Mouse (Mus musculus): Measurements from ENCODE around the gene Cavin3. TPM values are rescaled to one million over a fixed set of nuclear protein-coding genes. Genes with fewer than 3 reads are reported as not detected.

Cavin3 gene
- polyA plus RNA-seq, 1 experiment from 2014 or later = 106 TPM

DNA sequence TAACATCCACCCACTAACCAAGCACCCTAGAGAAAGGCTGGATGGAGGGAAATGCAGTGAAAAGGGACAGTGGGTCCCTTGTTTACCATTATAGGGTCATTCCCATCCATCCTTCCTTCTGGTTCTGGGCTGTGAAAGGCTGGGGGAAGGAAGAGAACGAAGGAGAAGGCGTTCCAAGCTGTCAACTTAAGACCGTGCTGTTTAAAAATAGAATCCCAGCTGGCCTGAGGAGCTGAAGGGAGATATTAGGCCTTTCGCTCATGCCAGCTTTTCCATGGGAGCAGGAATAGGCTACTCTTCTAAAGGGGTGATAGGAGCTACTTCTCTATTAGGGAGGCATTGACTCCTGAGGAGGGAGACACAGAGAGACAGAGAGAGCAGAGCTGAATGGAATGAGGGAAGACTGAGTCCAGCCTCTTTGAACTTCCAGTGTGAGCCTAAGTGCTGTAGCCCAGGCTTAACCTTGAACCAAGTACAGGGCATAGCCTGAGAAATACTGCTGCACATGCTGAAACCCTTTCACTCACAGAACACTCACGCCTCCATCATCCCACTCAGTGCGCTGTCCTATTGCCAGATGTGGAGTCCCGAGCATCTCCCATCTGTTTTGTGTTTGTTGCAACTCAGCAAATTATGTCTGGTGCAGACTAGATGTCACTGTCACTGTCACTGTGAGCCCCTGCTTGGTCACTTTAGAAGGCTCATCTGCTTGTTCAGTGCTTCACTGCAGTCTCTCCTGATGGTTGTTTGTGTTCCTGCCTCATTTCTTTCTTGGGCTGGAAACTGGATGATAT, 43.9 kb downstream of the Cavin3 start:
- Histone ChIP-seq H3K9me3 (no peaks in the 10 kb centered on the region), H3K27me3 (no peaks in the 10 kb centered on the region), H3K4me1 (0 out of 2 replicates have a peak, but pooled peaks cover 8% of the 10 kb centered on the region), H3K9ac (no peak overlapping the region), H3K27ac (0 out of 2 replicates have a peak overlapping the region, but pooled peaks have one; percentile 12), H3K4me3 (no peak overlapping the region), H3K4me2 (no peak overlapping the region), H3K36me3 (no peaks in the 10 kb centered on the region)
- 43% methylated on average over 7 of the region's 7 CpGs for WGBS
- peak; percentile 60; the same call in 1 of the 2 replicates for ATAC-seq (ENCODE audit: borderline replicate concordance, extremely low read depth, low FRiP score, low TSS enrichment)

DNA sequence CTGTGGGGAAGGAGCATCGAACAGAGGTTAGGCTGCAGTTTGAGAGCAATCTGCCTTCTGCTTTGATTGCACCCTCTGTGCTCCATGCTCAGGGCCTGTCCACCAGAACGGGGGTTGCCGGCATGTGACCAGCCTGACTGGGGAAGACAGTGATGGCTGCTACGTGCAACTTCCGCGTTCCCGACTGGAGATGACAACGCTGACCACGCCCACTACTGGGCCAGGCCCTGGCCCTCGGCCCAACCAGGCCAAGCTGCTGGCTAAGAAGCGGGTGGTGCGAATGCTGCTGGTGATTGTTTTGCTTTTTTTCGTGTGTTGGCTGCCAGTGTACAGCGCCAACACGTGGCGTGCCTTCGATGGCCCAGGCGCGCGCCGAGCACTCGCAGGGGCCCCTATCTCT, 47.3 kb downstream of the Cavin3 start:
- no peaks in the 10 kb centered on the region for H3K4me1 ChIP-seq
- no peak for ATAC-seq (ENCODE audit: borderline replicate concordance, extremely low read depth, low FRiP score, low TSS enrichment)
- H3K36me3 ChIP-seq = no peaks in the 10 kb centered on the region
- 76% methylated on average over 22 of the region's 22 CpGs for WGBS
- H3K27ac ChIP-seq = no peak overlapping the region
- no peaks in the 10 kb centered on the region for H3K9me3 ChIP-seq
- no peak overlapping the region for H3K4me3 ChIP-seq
- no peak overlapping the region for H3K9ac ChIP-seq
- no peak overlapping the region; the same call in 1 of the 2 replicates for H3K4me2 ChIP-seq
- H3K27me3 ChIP-seq = no peaks in the 10 kb centered on the region; the same call in 1 of the 2 replicates

DNA sequence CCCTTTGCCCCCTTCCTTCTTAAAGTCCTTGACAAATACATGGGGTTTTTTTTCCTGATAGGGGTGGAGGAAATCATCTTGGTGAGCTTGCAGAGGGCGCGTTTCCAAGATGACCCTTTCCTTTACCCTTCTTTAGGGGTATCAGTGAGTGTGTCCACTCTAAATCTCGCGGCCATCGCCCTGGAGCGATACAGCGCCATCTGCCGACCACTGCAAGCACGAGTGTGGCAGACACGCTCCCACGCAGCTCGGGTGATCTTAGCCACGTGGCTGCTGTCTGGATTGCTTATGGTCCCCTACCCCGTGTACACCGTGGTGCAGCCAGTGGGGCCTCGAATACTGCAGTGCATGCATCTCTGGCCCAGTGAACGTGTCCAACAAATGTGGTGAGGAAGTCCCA, 48.2 kb downstream of the Cavin3 start:
- Histone ChIP-seq H3K4me2 (no peak overlapping the region), H3K36me3 (no peaks in the 10 kb centered on the region), H3K4me3 (no peak overlapping the region), H3K27me3 (no peaks in the 10 kb centered on the region; the same call in 1 of the 2 replicates), H3K4me1 (no peaks in the 10 kb centered on the region), H3K9me3 (no peaks in the 10 kb centered on the region), H3K27ac (no peak overlapping the region), H3K9ac (no peak overlapping the region)
- no peak for ATAC-seq (ENCODE audit: borderline replicate concordance, extremely low read depth, low FRiP score, low TSS enrichment)
- WGBS = 83% methylated on average over 17 of the region's 17 CpGs

DNA sequence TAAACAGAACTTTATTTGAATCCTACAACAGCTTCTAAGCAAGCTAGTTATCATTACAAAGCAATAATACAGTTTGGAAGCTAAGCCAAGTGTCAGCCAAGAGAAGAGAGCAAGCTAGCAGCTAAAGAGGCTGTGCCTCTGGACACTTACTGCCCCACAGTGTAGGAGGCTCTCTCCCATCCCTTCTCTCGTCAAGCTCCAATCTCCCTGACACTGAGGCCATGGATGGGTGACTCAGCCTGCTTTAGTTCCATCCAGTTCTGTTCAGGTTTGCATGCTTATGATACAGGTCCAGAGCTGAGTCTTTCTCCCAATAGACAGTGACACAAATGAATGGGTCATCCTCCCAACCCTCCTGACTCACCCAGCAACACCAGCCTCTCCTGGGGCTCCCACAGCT, 50.0 kb downstream of the Cavin3 start:
- Histone ChIP-seq H3K27me3 (peaks cover 4% of the 10 kb centered on the region; the same call in 1 of the 2 replicates), H3K4me3 (no peak overlapping the region), H3K4me1 (no peaks in the 10 kb centered on the region), H3K4me2 (no peak overlapping the region), H3K9ac (no peak overlapping the region), H3K36me3 (no peaks in the 10 kb centered on the region), H3K27ac (no peak overlapping the region), H3K9me3 (no peaks in the 10 kb centered on the region)
- WGBS = 30% methylated on average over 1 of the region's 1 CpGs
- no peak for ATAC-seq (ENCODE audit: borderline replicate concordance, extremely low read depth, low FRiP score, low TSS enrichment)

Other genes with a start within 250 kb of the Cavin3 start
- not detected in 2 replicates for gene Olfr688, start 194.2 kb downstream of the Cavin3 start, polyA plus RNA-seq (2015; fragmentation: Nextera tagmentation; extraction: Ambion mirVana)
- not detected in 2 replicates for gene Olfr689, start 171.1 kb downstream of the Cavin3 start, polyA plus RNA-seq (2015; fragmentation: Nextera tagmentation; extraction: Ambion mirVana)
- not detected in 2 replicates for gene Olfr690, start 148.2 kb downstream of the Cavin3 start, polyA plus RNA-seq (2015; fragmentation: Nextera tagmentation; extraction: Ambion mirVana)
- not detected in 2 replicates for gene Olfr691, start 140.0 kb downstream of the Cavin3 start, polyA plus RNA-seq (2015; fragmentation: Nextera tagmentation; extraction: Ambion mirVana)
- gene Olfr692, start 114.1 kb downstream of the Cavin3 start, polyA plus RNA-seq (2015; fragmentation: Nextera tagmentation; extraction: Ambion mirVana) = not detected in 2 replicates
- gene Gm5901, start 107.3 kb downstream of the Cavin3 start, polyA plus RNA-seq (2015; fragmentation: Nextera tagmentation; extraction: Ambion mirVana) = not detected in 2 replicates
- gene Fam160a2, start 82.2 kb downstream of the Cavin3 start, polyA plus RNA-seq (2015; fragmentation: Nextera tagmentation; extraction: Ambion mirVana) = 40.3 and 41.0 TPM in 2 replicates
- gene Cnga4, start 77.7 kb downstream of the Cavin3 start, polyA plus RNA-seq (2015; fragmentation: Nextera tagmentation; extraction: Ambion mirVana) = not detected in 2 replicates
- 0.21 and 0.29 TPM in 2 replicates for gene Cckbr, start 56.6 kb downstream of the Cavin3 start, polyA plus RNA-seq (2015; fragmentation: Nextera tagmentation; extraction: Ambion mirVana)
- 36.9 and 40.0 TPM in 2 replicates for gene Smpd1, start 72.1 kb upstream of the Cavin3 start, polyA plus RNA-seq (2015; fragmentation: Nextera tagmentation; extraction: Ambion mirVana)
- 43.6 and 47.8 TPM in 2 replicates for gene Apbb1, start 99.4 kb upstream of the Cavin3 start, polyA plus RNA-seq (2015; fragmentation: Nextera tagmentation; extraction: Ambion mirVana)
- 1.1 and 2.4 TPM in 2 replicates for gene Hpx, start 117.8 kb upstream of the Cavin3 start, polyA plus RNA-seq (2015; fragmentation: Nextera tagmentation; extraction: Ambion mirVana)
- gene Trim3, start 151.3 kb upstream of the Cavin3 start, polyA plus RNA-seq (2015; fragmentation: Nextera tagmentation; extraction: Ambion mirVana) = 54.9 and 59.9 TPM in 2 replicates
- gene Timm10b, start 157.8 kb upstream of the Cavin3 start, polyA plus RNA-seq (2015; fragmentation: Nextera tagmentation; extraction: Ambion mirVana) = 187 TPM in 2 replicates
- 77.3 and 79.1 TPM in 2 replicates for gene Arfip2, start 158.1 kb upstream of the Cavin3 start, polyA plus RNA-seq (2015; fragmentation: Nextera tagmentation; extraction: Ambion mirVana)
- 33.8 and 34.3 TPM in 2 replicates for gene Gm45799, start 158.3 kb upstream of the Cavin3 start, polyA plus RNA-seq (2015; fragmentation: Nextera tagmentation; extraction: Ambion mirVana)
- gene Dnhd1, start 168.5 kb upstream of the Cavin3 start, polyA plus RNA-seq (2015; fragmentation: Nextera tagmentation; extraction: Ambion mirVana) = 1.1 TPM in 2 replicates

All from lung, embryonic 15.5 days (tissue).